ENCODE assay signal across 11 mouse cellular contexts in the genomic region with DNA sequence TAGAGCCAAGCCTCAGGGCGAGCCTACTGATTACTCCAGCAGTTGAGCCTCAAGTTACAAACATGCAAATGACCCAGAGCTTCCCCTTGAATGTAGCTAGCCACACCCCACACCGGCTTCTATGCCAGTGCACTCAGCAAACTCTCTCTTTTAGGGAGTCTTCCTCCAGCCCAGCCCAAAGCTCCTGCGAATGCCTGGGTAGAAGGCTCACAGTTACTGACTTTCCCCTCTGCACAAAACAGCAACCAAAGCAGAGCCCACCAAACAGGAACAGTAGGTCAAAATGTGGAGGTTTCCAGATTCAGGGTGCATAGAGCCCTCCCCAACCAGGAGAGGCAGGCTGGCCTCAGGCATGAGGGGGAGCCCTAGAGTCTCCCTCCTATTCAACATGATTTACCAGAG. TPM values are rescaled to one million over a fixed set of nuclear protein-coding genes. Genes with fewer than 3 reads are reported as not detected.
DNase-seq lines count a peak whose midpoint lies in the region; ATAC-seq and TF ChIP-seq lines count a peak whose summit lies in the region.
"Had no signal": no experiment of that assay in that cellular context is flagged by ENCODE, and none has a peak within 500 bp of the region (broad histone marks: within the 10 kb centered on the region; RNA-seq: fewer than 3 reads in every experiment).

No protein-coding gene starts in this region.

- no peak overlapping the region for H3K4me2 ChIP-seq in lung, postnatal 0 days (replicated peaks; ENCODE audit: low read depth, low read length)
- no peak overlapping the region for H3K4me2 ChIP-seq in midbrain, embryonic 13.5 days (replicated peaks)
- H3K4me2 ChIP-seq: forebrain, embryonic 13.5 days; kidney, embryonic 15.5 days had no signal

- H3K9me3 ChIP-seq in lung, postnatal 0 days (ENCODE audit: low read length), result no peaks in the 10 kb centered on the region
- no peaks in the 10 kb centered on the region for H3K9me3 ChIP-seq in midbrain, embryonic 13.5 days
- H3K9me3 ChIP-seq: forebrain, embryonic 13.5 days; hindbrain, embryonic 10.5 days; kidney, embryonic 15.5 days had no signal

- no peaks in the 10 kb centered on the region for H3K36me3 ChIP-seq in lung, postnatal 0 days (ENCODE audit: insufficient read depth, low read length)
- H3K36me3 ChIP-seq in spleen, adult 2 months (ENCODE audit: control insufficient read depth, insufficient read depth, low read length), result no peaks in the 10 kb centered on the region
- H3K36me3 ChIP-seq in midbrain, embryonic 13.5 days, result no peaks in the 10 kb centered on the region
- H3K36me3 ChIP-seq: hindbrain, embryonic 10.5 days; kidney, embryonic 15.5 days had no signal

- WGBS in lung, postnatal 0 days, result 7% methylated on average over 3 of the region's 3 CpGs
- 19% methylated on average over 3 of the region's 3 CpGs for WGBS in spleen, adult 2 months
- 21% methylated on average over 3 of the region's 3 CpGs for WGBS in midbrain, embryonic 13.5 days

- DNase-seq in lung, postnatal 0 days (ENCODE audit: low spot score), result peak; percentile 30
- no peak for DNase-seq in lung, postnatal 10 days
- peak; percentile 88 for DNase-seq in ES-CJ7 (ENCODE audit: low read depth, low spot score)
- DNase-seq in embryo, embryonic 10.5 days (ENCODE audit: low spot score), result peak; percentile 38
- peak; percentile 26 to 66 for DNase-seq in spleen, adult 2 months (ENCODE audit: low read depth in 1 of 2, low spot score in 2 of 2)
- DNase-seq in right cerebral cortex, adult 2 months (ENCODE audit: low spot score in 2 of 2), result no peak

- ATAC-seq in lung, postnatal 0 days, result no peak
- no peak for ATAC-seq in midbrain, embryonic 13.5 days
- ATAC-seq: forebrain, embryonic 13.5 days had no signal

- no peak for TF ChIP-seq POLR2A in spleen, adult 2 months (IDR thresholded peaks at IDR 0.05; ENCODE audit: low read depth, low read length)

- H3K4me1 ChIP-seq in lung, postnatal 0 days (ENCODE audit: insufficient read depth, low read depth, low read length), result no peaks in the 10 kb centered on the region
- H3K4me1 ChIP-seq in spleen, adult 2 months (ENCODE audit: control insufficient read depth, insufficient read depth, insufficient read length), result peaks cover 20% of the 10 kb centered on the region
- peaks cover 3% of the 10 kb centered on the region; the same call in 1 of the 2 replicates for H3K4me1 ChIP-seq in midbrain, embryonic 13.5 days (replicated peaks)
- H3K4me1 ChIP-seq: forebrain, embryonic 13.5 days had no signal

- no peak overlapping the region for H3K9ac ChIP-seq in lung, postnatal 0 days (replicated peaks; ENCODE audit: low read depth)
- no peak overlapping the region for H3K9ac ChIP-seq in midbrain, embryonic 13.5 days (replicated peaks)
- H3K9ac ChIP-seq: forebrain, embryonic 13.5 days; kidney, embryonic 15.5 days had no signal

- TF ChIP-seq CTCF in lung, postnatal 0 days (IDR thresholded peaks at IDR 0.05), result no peak
- no peak for TF ChIP-seq CTCF in spleen, adult 2 months (IDR thresholded peaks at IDR 0.05; ENCODE audit: extremely low read depth, insufficient read depth, insufficient read length, insufficient replicate concordance)

- TF ChIP-seq EP300 in lung, postnatal 0 days (IDR thresholded peaks at IDR 0.05), result no peak

- no peak overlapping the region for H3K27ac ChIP-seq in lung, postnatal 0 days (ENCODE audit: low read length)
- H3K27ac ChIP-seq in spleen, adult 2 months (ENCODE audit: insufficient read depth, low read length), result peak overlapping the region; percentile 61
- H3K27ac ChIP-seq in midbrain, embryonic 13.5 days, result no peak overlapping the region
- H3K27ac ChIP-seq: forebrain, embryonic 13.5 days; heart, adult 2 months; kidney, embryonic 15.5 days had no signal

- H3K27me3 ChIP-seq in lung, postnatal 0 days (replicated peaks; ENCODE audit: insufficient read depth, low read length), result no peaks in the 10 kb centered on the region
- H3K27me3 ChIP-seq in spleen, adult 2 months (ENCODE audit: control insufficient read depth, insufficient read depth, low read length), result no peaks in the 10 kb centered on the region
- H3K27me3 ChIP-seq in midbrain, embryonic 13.5 days, result no peaks in the 10 kb centered on the region
- H3K27me3 ChIP-seq: forebrain, embryonic 13.5 days; kidney, embryonic 15.5 days had no signal

- H3K4me3 ChIP-seq in lung, postnatal 0 days (ENCODE audit: low read depth, low read length), result no peak overlapping the region
- H3K4me3 ChIP-seq in spleen, adult 2 months (ENCODE audit: extremely low read depth, insufficient read depth, insufficient read length), result no peak overlapping the region
- no peak overlapping the region for H3K4me3 ChIP-seq in midbrain, embryonic 13.5 days (replicated peaks)
- H3K4me3 ChIP-seq: forebrain, embryonic 13.5 days; heart, adult 2 months; hindbrain, embryonic 10.5 days; kidney, embryonic 15.5 days had no signal

RNA-seq across cellular contexts. Expression of gene Rsph1, which starts 12.0 kb away (rescaled TPM):
- polyA plus RNA-seq in lung, postnatal 0 days (2015; fragmentation: Nextera tagmentation; extraction: Ambion mirVana), result 21.4 and 25.2 TPM in 2 replicates
- polyA plus RNA-seq in spleen, adult 2 months (2012; rRNA removed), result 0.08 and 0.13 TPM in 2 replicates
- 2.4 and 2.7 TPM in 2 replicates for polyA plus RNA-seq in midbrain, embryonic 13.5 days (2015; fragmentation: Nextera tagmentation; extraction: Ambion mirVana)

RNA-seq across cellular contexts. Expression of gene Slc37a1, which starts 21.4 kb away (rescaled TPM):
- 25.2 and 33.9 TPM in 2 replicates for polyA plus RNA-seq in lung, postnatal 0 days (2015; fragmentation: Nextera tagmentation; extraction: Ambion mirVana)
- 26.2 and 33.4 TPM in 2 replicates for polyA plus RNA-seq in spleen, adult 2 months (2012; rRNA removed)
- polyA plus RNA-seq in midbrain, embryonic 13.5 days (2015; fragmentation: Nextera tagmentation; extraction: Ambion mirVana), result 11.4 and 17.4 TPM in 2 replicates

RNA-seq across cellular contexts. Expression of gene Ubash3a, which starts 57.5 kb away (rescaled TPM):
- 0.11 and 0.38 TPM in 2 replicates for polyA plus RNA-seq in lung, postnatal 0 days (2015; fragmentation: Nextera tagmentation; extraction: Ambion mirVana)
- 12.5 and 15.0 TPM in 2 replicates for polyA plus RNA-seq in spleen, adult 2 months (2012; rRNA removed)
- polyA plus RNA-seq in midbrain, embryonic 13.5 days (2015; fragmentation: Nextera tagmentation; extraction: Ambion mirVana), result 0.12 TPM in 1 of 2 replicates, not detected in the other

Comparison
In these comparisons a context has a peak if more than half of its experiments do, and no peak if none do; other contexts are left out.
1. DNase-seq: peak in lung, postnatal 0 days (single experiment), ES-CJ7 (single experiment), embryo, embryonic 10.5 days (single experiment) and spleen, adult 2 months (2 of 2); none in lung, postnatal 10 days (single experiment) and right cerebral cortex, adult 2 months (0 of 2).